Mouse (Mus musculus): Measurements from ENCODE around the gene Pigc. TPM values are rescaled to one million over a fixed set of nuclear protein-coding genes. Genes with fewer than 3 reads are reported as not detected.

Gene Pigc
- polyA plus RNA-seq, 1 experiment from 2014 or later: 24.2 TPM

DNA sequence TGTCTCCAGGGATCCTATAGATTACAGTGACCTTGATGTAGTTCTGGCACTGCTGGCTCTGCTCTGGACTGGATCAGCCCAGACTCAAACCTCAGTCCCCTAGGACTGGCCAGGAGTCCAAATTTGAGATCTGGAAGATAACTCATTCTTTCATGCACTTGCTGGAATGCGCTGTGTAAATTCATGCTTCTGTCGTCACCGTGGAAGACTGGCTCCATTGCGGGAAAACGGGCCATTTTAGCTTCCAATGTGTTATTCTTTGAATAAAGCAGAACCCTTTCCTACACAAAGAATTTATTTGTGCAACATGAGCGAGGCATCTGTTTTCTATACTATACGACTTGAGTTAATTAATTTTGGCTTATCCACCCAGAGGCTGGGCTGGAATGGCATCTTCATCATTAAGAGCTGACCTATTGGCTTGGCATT, 51.3 kb downstream of the Pigc start:
- H3K27ac ChIP-seq (replicated peaks): no peak overlapping the region

DNA sequence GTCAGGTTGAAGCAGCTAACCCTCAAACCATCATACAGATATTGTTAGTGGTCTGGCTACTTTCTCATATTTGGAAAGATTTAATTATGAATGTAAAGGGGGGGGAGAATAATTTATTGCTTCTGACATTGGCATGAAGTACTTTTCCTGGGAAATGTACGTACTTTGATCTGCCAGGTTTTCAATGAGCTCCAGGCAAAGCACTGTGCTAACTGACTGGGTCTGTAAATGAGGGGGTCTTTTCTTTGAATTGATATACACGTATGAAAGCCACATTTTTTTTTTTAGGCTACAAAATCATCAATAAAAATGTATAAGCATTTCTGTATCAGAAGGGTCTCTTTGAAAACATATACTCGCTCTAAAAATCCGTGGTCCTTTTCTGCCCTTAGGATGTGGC, 51.8 kb downstream of the Pigc start:
- Histone ChIP-seq H3K27me3 (ENCODE audit: low read depth, poor library complexity, severe bottlenecking) (no peaks in the 10 kb centered on the region), H3K27ac (replicated peaks) (no peak overlapping the region), H3K4me1 (peaks cover 25% of the 10 kb centered on the region), H3K9me3 (replicated peaks) (no peaks in the 10 kb centered on the region), H3K4me3 (no peak overlapping the region), H3K36me3 (no peaks in the 10 kb centered on the region)
- DNase-seq (ENCODE audit: low spot score): no peak
- WGBS: 79% methylated on average over 4 of the region's 4 CpGs

More for the DNA sequence above, 51.3 kb downstream of the Pigc start:
- Histone ChIP-seq H3K4me1 (peaks cover 25% of the 10 kb centered on the region), H3K4me3 (no peak overlapping the region), H3K9me3 (replicated peaks) (no peaks in the 10 kb centered on the region), H3K36me3 (no peaks in the 10 kb centered on the region), H3K27me3 (ENCODE audit: low read depth, poor library complexity, severe bottlenecking) (no peaks in the 10 kb centered on the region)
- DNase-seq (ENCODE audit: low spot score): no peak
- 80% methylated on average over 7 of the region's 7 CpGs for WGBS

Other genes with a start within 250 kb of the Pigc start
- 0.26 TPM in 1 of 2 replicates, not detected in the other for gene Fasl, start 180.7 kb upstream of the Pigc start, polyA plus RNA-seq (2016; fragmentation: Nextera tagmentation; extraction: Ambion mirVana)
- 19.0 and 20.8 TPM in 2 replicates for gene Suco, start 92.5 kb upstream of the Pigc start, polyA plus RNA-seq (2016; fragmentation: Nextera tagmentation; extraction: Ambion mirVana)
- gene 4930558K02Rik, start 10.4 kb downstream of the Pigc start, polyA plus RNA-seq (2016; fragmentation: Nextera tagmentation; extraction: Ambion mirVana): 0.14 TPM in 1 of 2 replicates, not detected in the other